Mouse (Mus musculus) heart, embryonic 14.5 days (tissue): ENCODE results near the gene Gm10073. TPM values are rescaled to one million over a fixed set of nuclear protein-coding genes. Genes with fewer than 3 reads are reported as not detected.

Experiments used
- polyA plus RNA-seq: library from polyadenylated mRNA; unstranded; fragments of >200 nt; fragmentation: Nextera tagmentation; extraction: Ambion mirVana; gene quantifications from 2 replicates; pipeline ENCODE4 v1.2.1, GENCODE M21; 2014

Gene Gm10073
- polyA plus RNA-seq, 1 experiment from 2014 or later, result 9.3 TPM

Other genes starting within 250 kb of the Gm10073 start
- gene Smpd3, start 235.5 kb downstream of the Gm10073 start, polyA plus RNA-seq, result 1.5 and 1.9 TPM in 2 replicates
- gene Zfp90, start 158.1 kb downstream of the Gm10073 start, polyA plus RNA-seq, result 14.3 and 14.4 TPM in 2 replicates
- not detected in 2 replicates for gene 6030452D12Rik, start 72.9 kb downstream of the Gm10073 start, polyA plus RNA-seq
- gene Cdh3, start 62.6 kb downstream of the Gm10073 start, polyA plus RNA-seq, result 9.2 and 15.0 TPM in 2 replicates
- gene Cdh1, start 29.9 kb upstream of the Gm10073 start, polyA plus RNA-seq, result 0.49 and 0.82 TPM in 2 replicates
- gene Tango6, start 109.6 kb upstream of the Gm10073 start, polyA plus RNA-seq, result 6.9 and 7.1 TPM in 2 replicates